Mouse (Mus musculus) G1E (cell line): ENCODE results near the gene Mylip. TPM values are rescaled to one million over a fixed set of nuclear protein-coding genes. Genes with fewer than 3 reads are reported as not detected.

Source experiments
- ATAC-seq: 2 replicates; pipeline ENCODE4 v1.8.0; 2016; ENCODE audit warnings: mild to moderate bottlenecking; ENCODE audit not compliant: insufficient number of reproducible peaks, poor library complexity, low FRiP score, severe bottlenecking; ENCODE audit errors: extremely low read depth
- DNase-seq: peaks from one replicate; pipeline ENCODE4 v3.0.0; 2012; ENCODE audit warnings: low spot score
- H3K27me3 ChIP-seq: 2 replicates; pipeline ENCODE4 v1.6.1; 2012; ENCODE audit warnings: mild to moderate bottlenecking, low read length, inconsistent platforms; ENCODE audit not compliant: insufficient read depth
- H3K36me3 ChIP-seq: replicated peaks from 2 replicates; pipeline ENCODE3; 2012; ENCODE audit warnings: mild to moderate bottlenecking, inconsistent platforms
- H3K4me1 ChIP-seq: 2 replicates; pipeline ENCODE4 v1.6.1; 2012; ENCODE audit warnings: low read depth, low read length, inconsistent platforms, mixed read lengths; ENCODE audit not compliant: insufficient read depth
- H3K4me3 ChIP-seq: 2 replicates; pipeline ENCODE4 v1.5.1; 2012; ENCODE audit warnings: low read depth, mild to moderate bottlenecking, inconsistent platforms, low read length, moderate library complexity, mixed read lengths
- H3K9me3 ChIP-seq: replicated peaks from 2 replicates; pipeline ENCODE4 v1.6.1; 2012; ENCODE audit warnings: inconsistent platforms
- CTCF ChIP-seq: IDR thresholded peaks from 2 replicates; pipeline ENCODE4 v1.5.1; 2012; ENCODE audit warnings: low read depth, low read length, inconsistent platforms, mixed read lengths
- GATA1 ChIP-seq: IDR thresholded peaks from 2 replicates; pipeline ENCODE4 v1.6.1; 2012; ENCODE audit warnings: borderline replicate concordance, low read length, inconsistent platforms, mixed read lengths
- GATA2 ChIP-seq: IDR thresholded peaks from 2 replicates; pipeline ENCODE4 v1.6.1; 2012; ENCODE audit warnings: low read depth, low read length, inconsistent platforms, borderline replicate concordance
- POLR2AphosphoS5 ChIP-seq: IDR thresholded peaks from 2 replicates; pipeline ENCODE4 v1.6.1; 2012; ENCODE audit warnings: low read depth, low read length, inconsistent platforms; ENCODE audit not compliant: insufficient replicate concordance
- TAL1 ChIP-seq: conservative IDR thresholded peaks from 2 replicates; pipeline ENCODE4 v1.6.1; 2012; ENCODE audit warnings: low read depth, low read length, inconsistent platforms, mixed read lengths
- polyA plus RNA-seq: library from polyadenylated mRNA; stranded (reverse); fragments of >175 nt; gene quantifications from 2 replicates; pipeline ENCODE4 v1.2.3, GENCODE M21; 2012
- total RNA-seq, 2 experiments: library from RNA; stranded (forward) in 1 of 2; stranded (reverse) in 1 of 2; fragments of 200-1000 nt in 1 of 2; fragments of >200 nt in 1 of 2; fragmentation: Nextera tagmentation in 1 of 2; gene quantifications; 2 replicates each; pipeline ENCODE4 v1.2.3; 2014 to 2017

Gene Mylip
- total and polyA plus RNA-seq, 3 experiments, result 0.03 to 0.68 (median 0.33) TPM

DNA sequence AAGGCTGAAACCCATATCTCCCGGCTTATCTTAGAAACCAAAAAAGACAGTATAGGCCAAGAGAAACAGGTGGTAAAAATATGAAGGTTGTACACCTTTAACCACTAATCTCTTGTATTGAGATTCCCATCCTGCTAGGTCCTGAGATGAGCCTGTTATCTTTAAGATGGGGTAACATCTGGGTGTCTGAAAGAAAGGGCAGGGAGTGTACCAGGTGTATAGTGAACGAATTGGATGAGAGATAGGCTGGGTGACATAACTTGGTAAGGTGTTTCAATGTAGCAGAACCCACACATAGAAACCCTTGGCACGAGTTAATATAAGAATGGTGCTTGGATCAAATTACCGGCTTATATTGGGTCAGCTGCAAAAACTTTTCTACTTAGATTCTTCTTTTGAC is 653 bp upstream of the Mylip start:
- ATAC-seq (no peak), DNase-seq (no peak)
- H3K27me3 ChIP-seq, result peaks cover 17% of the 10 kb centered on the region
- no peak overlapping the region for H3K4me3 ChIP-seq
- no peak for TF ChIP-seq GATA1
- TF ChIP-seq CTCF, result no peak
- no peak for TF ChIP-seq TAL1
- no peak for TF ChIP-seq POLR2AphosphoS5
- TF ChIP-seq GATA2, result no peak
- H3K4me1 ChIP-seq, result no peaks in the 10 kb centered on the region
- H3K36me3 ChIP-seq, result no peaks in the 10 kb centered on the region
- peaks cover 5% of the 10 kb centered on the region; the same call in 1 of the 2 replicates for H3K9me3 ChIP-seq

DNA sequence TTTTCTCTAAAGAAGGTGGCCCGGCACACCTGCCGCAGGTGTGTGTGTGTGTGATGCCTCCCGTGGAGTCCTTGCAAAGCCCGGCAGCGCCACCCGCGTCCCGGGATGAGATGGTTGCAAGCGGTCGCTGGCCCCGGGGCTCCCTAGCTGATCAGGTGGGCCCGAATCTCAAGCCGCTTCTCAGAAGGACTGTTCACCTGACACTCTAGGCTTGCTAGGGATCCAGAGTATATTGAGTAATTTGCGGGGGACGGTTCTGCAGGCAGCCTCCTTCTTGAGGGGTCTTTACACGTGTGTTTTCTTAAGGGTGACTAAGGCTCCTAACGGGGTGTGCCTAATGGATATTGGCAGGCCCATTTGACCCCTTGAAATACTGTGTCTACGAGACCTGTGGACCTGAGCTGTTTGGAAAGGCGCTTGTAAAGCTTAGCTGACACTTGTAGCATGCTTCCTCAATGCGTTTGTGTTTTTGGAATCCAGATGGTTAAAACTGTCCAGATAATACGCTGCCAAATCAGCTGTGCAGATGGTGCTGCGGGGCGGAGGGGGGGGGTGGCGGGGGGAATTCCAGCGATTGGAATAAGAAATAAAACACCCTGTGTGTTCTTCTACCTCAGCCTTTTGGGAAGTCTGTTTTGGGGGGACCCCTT is 895 bp downstream of the Mylip start:
- ATAC-seq (no peak), DNase-seq (no peak)
- TF ChIP-seq TAL1 (no peak), GATA1 (no peak), POLR2AphosphoS5 (no peak)
- no peaks in the 10 kb centered on the region for H3K4me1 ChIP-seq
- H3K9me3 ChIP-seq, result peaks cover 5% of the 10 kb centered on the region; the same call in 1 of the 2 replicates
- H3K27me3 ChIP-seq, result peaks cover 16% of the 10 kb centered on the region
- H3K4me3 ChIP-seq, result no peak overlapping the region
- no peaks in the 10 kb centered on the region for H3K36me3 ChIP-seq

DNA sequence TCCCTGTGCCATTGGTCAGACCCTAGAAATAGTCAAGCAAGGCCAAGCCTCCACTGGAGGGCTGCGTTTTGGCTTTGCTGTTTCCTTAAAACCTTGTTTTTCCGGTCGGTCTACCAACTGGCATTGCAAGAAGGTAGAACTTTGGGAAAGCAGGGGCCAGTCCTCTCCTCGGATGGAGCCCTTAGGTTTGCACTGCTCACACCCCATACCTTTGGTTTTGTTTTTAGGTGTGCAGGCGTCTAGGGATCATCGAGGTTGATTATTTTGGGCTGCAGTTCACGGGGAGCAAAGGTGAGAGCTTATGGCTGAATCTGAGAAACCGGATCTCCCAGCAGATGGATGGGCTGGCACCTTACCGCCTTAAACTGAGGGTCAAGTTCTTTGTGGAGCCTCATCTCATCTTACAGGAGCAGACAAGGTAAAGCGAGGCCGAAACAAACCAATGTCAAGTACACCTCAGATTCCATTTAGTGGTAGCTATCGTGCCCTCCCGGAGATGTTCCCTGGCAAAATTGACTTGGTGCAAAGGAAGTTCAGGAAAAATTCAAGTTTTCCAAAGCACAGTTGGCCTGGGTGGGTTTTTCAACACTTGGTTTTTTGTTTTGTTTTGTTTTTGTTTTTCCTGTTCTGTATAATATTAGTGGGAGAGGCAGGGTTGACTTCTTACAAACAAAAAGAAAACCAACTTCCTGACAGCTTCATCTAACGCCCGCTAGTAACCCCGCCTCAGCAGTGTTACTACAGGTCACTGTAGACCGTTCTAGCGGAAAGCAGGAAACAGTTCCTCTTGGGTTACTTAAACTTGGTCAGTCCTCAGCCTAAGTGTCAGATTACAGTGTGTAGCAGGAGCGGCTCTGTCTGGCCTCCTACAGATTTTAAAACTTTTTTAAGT is 1.7 kb downstream of the Mylip start:
- H3K4me1 ChIP-seq, result no peaks in the 10 kb centered on the region
- no peak overlapping the region for H3K4me3 ChIP-seq
- no peak for DNase-seq
- ATAC-seq, result peak; percentile 34; the same call in 1 of the 2 replicates
- TF ChIP-seq GATA1, result no peak
- no peak for TF ChIP-seq GATA2
- TF ChIP-seq TAL1, result no peak
- no peak for TF ChIP-seq CTCF
- TF ChIP-seq POLR2AphosphoS5, result no peak
- peaks cover 5% of the 10 kb centered on the region; the same call in 1 of the 2 replicates for H3K9me3 ChIP-seq
- no peaks in the 10 kb centered on the region for H3K36me3 ChIP-seq
- peaks cover 17% of the 10 kb centered on the region for H3K27me3 ChIP-seq

DNA sequence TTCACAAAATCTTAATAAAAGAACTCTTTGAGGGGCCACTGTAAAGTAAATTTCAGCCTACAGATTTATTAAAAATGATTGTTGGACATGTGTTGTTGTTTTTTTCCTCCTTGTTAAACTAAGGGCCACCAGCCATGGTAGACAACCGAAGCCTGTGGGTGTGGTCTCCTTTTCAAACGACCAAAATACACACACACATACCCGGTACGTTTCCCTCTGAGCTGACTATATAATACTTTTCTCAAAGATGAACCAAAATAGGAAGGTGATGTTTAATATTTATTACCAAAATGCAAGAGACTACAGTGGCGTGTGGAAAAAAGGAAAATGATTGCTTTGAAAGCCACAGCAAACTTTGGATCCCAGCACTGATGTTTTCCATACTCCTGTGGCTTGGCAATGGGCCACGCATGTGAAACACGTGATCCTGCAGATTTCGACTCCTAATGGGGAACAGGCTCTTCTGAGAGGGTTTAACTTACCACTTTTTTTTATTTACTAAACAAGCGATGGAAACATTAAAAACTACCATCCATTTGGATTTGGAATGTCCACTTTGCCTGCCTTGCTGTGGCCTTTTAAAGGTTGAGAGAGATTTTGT is 2.4 kb downstream of the Mylip start:
- no peak for DNase-seq
- H3K4me3 ChIP-seq, result no peak overlapping the region
- TF ChIP-seq POLR2AphosphoS5, result no peak
- no peak for TF ChIP-seq TAL1
- no peak for TF ChIP-seq GATA2
- TF ChIP-seq CTCF, result no peak
- no peak for TF ChIP-seq GATA1
- H3K27me3 ChIP-seq, result peaks cover 17% of the 10 kb centered on the region
- peaks cover 5% of the 10 kb centered on the region; the same call in 1 of the 2 replicates for H3K9me3 ChIP-seq
- no peaks in the 10 kb centered on the region for H3K36me3 ChIP-seq
- H3K4me1 ChIP-seq, result no peaks in the 10 kb centered on the region
- no peak for ATAC-seq

DNA sequence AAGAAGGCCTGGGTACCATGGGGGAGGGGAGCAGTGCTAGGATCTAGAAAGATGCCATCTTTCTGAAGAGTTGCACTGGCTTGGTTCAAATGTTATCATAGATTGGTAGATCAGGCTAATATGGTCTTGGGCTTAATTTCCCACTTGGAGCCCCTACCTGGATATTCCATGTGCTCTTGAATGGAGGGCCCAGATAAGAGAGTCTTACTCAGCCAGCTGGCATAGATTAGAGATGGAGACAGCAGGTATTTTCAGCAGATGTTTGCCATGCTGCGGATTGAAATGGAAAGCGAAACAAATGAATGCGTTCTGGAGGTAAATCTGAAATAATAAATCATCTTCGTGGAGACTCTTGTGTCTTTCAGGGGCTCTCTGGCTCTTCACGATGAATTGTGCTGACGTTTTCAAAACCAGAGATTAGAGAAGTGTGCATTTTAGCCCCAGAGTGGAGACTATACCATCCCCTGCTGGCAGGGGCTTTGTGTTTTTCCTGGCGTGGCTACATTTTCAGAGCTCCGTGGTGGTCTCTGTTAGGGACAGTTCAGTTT is 4.8 kb downstream of the Mylip start:
- Histone ChIP-seq H3K4me3 (no peak overlapping the region), H3K36me3 (no peaks in the 10 kb centered on the region), H3K27me3 (peaks cover 17% of the 10 kb centered on the region), H3K9me3 (peaks cover 5% of the 10 kb centered on the region; the same call in 1 of the 2 replicates), H3K4me1 (no peaks in the 10 kb centered on the region)
- TF ChIP-seq GATA1 (no peak), CTCF (no peak), TAL1 (no peak), POLR2AphosphoS5 (no peak), GATA2 (no peak)
- DNase-seq, result no peak
- ATAC-seq, result no peak
